Mouse (Mus musculus): ENCODE data around the gene Rnf115.

Rnf115 gene

DNA sequence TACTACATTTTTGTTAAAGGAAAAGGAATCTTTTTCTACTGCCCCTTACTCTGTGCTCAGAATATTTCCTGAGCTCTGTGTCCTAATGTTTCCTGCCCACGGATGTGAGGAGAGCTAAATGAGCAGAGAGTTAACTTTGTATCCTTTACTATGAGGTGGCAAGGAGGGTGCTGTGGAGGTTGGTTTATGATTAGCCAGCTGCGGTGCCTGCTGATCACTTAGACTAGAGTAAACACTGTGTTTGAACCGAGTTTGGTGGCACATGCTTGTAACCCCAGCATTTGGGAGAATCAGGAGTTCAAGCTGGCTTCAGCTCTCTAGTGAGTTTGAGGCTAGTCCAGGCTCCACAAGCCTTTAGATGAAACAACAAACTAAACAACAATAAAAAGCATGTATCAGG lies 49.7 kb downstream of the Rnf115 start:
- no peak for DNase-seq (ENCODE audit: low read depth, low spot score)

DNA sequence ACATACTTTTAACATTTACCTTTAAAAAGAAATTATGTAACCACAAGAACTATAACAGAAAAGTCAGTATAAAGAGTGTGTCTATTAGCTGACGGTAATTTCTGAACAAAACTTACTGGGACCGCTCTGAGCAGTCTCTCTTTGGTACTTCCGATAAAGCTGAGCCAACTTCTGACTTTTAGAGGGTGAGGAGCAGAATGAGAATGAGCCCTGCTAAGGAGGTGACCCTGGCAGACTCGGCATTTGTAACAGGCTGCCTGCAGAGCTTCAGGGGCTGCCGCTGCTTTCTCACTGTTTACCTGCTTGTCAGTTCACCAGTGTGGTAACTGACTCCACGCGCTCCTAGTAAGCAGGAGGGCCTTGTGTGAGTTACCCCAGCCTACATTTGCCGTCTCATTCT lies 54.8 kb downstream of the Rnf115 start:
- no peak for DNase-seq (ENCODE audit: low read depth, low spot score)

DNA sequence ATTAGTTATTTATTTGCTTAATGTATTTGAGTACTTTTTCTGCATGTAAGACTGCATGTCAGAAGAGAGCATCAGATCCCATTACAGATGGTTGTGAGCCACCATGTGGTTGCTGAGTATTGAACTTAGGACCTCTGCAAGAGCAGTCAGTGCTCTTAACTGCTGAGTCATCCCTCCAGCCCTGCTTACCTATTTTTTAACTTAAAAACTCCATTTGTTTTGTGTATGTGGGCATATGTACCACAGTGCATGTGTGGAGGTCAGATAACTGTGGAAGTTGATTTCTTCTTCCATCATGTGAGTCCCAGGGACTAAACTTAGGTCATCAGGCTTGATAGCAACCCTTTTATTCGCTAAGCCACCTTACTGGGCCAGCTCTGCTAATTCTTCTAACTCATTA lies 60.3 kb downstream of the Rnf115 start:
- no peak for DNase-seq (ENCODE audit: low read depth, low spot score)

DNA sequence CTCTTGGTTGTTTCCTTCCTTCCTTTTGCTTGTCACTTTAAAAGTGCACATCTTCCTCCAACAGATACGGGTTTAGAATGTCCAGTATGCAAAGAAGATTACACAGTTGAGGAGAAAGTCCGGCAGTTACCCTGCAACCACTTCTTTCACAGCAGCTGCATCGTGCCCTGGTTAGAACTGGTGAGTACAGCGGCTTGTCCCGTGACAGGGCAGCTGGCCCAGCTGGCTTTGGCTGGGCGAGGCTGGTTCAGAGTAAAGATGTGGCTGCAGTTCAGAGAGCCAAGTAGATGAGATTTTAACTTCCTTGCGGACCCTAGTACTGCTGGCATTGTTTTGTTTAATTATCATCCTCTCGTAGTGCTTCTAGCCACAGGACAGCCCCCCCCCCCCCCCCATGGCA lies 61.0 kb downstream of the Rnf115 start:
- no peak for DNase-seq (ENCODE audit: low read depth, low spot score)

DNA sequence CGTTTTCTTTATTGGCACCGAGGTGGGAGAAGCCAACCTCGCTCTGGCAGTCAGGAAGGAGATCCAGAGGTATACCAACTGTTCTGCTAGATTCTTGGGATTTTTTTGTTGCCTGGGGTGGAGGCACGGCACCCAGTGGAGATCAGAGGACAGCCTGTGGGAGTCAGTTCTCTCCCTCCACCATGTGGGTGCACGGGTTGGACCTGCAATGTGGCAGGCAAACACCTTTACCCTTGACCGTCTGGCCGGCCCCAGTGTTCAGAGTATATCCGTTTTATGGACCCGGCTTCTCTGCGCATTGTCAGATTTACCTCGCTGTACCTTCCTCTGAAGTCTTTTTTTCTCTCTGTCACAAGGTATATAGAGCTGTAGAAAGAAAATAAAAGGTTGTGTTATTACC lies 72.8 kb downstream of the Rnf115 start:
- no peak for DNase-seq (ENCODE audit: low read depth, low spot score)

DNA sequence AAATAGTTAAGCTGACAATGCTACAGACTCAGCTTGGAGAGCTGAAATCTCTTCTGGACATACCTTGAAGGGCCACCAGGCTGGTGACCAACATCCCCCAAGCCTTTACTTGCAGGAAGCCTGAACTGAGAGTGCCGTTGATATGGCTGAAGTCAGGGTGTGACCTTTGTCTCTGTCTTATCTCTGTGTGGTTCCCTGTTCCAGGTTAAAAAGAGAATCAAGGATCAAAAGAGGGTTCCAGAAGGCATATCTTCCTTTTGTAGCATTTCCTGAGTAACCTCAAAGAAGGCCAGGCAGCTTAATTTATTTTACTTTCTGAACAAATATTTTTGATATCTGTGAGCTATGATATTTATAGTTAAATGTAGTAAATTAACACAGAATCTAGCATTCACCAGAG lies 74.8 kb downstream of the Rnf115 start:
- DNase-seq (ENCODE audit: low read depth, low spot score), result no peak

DNA sequence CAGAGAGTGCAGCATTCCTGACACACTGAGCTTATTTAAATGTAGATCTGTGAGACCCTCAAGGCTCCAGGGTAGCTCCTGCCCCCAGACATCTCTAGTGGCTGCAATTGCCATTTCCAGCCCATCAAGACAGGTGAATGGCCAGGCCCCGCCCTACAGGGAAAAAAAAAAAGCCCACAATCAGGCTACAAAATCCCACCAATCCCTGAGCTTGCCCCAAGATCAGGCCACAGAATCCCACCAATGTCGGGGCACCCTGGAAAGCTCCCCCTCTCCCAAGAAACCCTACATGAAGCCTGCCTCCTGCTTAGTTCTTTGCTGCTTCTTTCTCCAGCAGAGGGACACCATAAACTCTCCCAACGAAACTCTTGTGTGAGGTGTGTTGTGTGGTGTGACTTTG lies 80.7 kb downstream of the Rnf115 start:
- DNase-seq (ENCODE audit: low read depth, low spot score), result no peak

DNA sequence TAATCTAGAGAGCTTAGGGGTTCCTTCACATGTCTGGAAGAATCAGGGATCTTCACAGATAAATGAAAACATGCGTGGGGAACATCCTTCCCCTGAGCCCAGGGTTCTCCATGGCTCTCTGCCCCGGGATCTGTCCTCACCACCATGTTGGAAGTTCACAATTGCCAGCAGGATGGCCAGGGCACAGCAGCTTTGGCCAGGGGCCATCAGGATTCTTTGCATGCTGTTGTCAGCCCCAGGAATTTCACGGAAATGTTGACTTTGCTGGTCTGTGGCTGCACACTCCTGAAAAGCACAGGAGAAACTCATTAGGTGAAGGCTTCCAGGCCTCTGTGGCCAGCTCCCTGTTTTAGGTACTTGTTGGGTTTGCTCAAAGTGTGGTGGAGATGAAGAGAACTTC lies 81.2 kb downstream of the Rnf115 start:
- no peak for DNase-seq (ENCODE audit: low read depth, low spot score)

DNA sequence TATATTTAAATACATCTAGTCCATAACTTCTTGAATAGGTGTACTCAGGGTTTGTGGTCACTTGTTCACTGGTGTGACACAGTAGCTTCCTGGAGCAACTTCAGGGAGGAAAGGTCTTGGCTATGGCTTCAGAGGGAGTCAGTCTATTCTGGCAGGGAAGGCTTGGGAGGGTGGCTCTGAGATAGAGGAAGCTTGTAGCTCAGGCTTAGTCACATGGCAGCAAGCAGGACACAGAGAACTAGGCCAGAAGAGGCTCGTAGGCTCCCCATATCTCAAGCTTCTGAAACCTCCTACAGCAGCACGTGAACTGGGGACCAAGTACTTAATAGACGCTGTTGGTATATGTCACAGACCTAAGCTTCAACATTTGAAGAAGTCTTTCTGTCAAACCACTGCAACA lies 83.8 kb downstream of the Rnf115 start:
- DNase-seq (ENCODE audit: low read depth, low spot score), result no peak

DNA sequence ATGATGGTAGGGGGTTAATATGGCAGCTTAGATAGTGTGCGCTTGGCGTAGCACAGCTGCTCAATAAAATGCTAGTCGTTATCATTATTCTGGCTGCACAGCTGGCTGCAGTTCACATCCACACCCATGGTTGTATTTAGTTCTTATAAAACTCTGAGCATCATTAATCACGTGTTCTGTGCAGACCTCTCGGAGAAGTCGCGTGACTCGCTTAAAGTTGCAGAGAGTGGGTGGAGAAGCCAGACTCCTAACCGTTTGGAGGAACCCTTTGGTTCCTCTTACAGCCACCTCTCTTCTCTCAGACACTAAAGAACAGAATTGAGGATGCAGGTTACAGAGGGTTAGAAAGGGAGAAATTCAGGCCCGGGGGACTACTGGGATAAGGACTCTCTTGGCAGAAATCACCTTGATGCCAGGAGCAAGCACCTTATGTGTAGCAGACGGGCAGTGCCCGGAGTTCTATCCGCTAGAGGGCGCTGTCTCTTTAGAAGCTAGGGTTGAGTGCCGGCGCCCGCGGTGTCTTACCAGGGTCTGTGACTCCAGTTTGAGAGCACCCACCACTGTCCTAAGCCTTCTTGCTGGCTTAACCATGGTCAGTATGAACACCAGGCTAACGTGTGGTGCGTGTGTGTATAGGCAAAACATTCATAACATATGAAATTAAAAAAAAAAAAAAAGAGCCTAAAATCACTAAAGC lies 85.1 kb downstream of the Rnf115 start:
- DNase-seq (ENCODE audit: low read depth, low spot score), result no peak

DNA sequence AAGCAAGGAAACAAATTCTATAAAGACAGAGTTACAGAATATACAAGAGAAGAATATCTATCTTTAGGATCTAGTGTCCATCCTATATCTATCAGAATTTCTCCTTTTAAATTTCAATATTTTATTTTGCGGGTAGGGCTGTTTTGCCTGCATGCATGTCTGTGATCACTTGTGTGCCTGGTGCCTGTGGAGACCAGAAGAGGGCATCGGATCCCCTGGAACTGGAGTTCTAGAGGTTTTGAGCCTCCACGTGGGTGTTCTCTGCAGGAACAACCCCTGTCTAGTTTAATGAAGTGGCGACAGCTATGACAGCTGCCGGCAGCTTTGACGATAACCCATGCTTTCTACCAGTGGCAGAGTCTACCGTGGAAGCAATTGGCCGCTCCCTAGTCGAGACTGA lies 85.6 kb downstream of the Rnf115 start:
- no peak for DNase-seq (ENCODE audit: low read depth, low spot score)

DNA sequence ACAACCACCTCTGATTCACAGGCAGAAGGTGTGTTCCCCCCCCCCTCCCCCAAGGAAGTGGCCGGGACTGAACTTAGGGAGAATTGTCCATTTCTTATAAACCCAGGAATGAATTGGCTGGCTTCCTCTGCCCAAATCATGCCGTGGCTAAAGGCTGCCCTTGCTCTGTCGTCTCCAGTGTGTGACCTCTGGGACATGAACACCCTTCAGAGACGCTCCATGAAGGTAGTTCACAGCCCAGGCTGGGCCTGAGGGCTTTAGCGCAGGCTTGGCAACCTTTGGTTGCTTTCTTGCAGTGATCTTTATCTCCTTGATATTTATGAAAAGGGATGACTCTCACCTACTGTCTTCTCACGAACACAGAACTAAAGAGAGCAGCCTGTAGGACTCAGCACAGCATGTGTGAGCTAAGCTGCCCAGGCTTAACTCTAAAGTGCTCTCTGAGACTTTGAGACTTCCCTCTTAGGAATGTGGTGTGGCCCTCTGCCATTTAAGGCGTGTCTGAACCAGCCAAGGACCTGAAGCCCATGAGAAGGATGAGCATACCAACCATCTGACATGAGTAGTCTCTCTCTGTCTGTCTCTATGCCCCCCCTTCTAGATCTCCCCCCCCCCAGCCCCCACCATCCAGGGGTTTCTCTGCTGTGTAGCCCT lies 86.3 kb downstream of the Rnf115 start:
- DNase-seq (ENCODE audit: low read depth, low spot score), result no peak

DNA sequence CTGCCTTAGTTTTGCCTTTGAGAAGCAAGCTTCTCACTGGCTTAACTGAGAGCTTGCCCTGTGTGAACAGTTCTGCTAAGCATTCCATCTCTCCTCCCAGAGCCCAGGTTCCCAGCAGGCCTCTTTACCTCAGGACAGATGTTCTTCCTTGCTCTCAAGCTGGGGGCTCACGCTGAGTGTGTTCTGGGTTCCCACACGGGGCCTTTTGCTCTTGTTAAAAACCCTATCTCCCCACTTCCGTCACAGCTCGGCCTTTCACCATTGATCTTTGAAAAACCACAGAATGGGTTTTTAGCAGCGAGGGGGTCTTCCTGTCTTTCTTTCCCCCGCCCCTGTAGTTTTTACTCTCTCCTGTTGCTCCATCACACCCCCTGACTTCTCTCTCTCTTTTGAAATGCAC lies 86.9 kb downstream of the Rnf115 start:
- DNase-seq (ENCODE audit: low read depth, low spot score), result no peak

DNA sequence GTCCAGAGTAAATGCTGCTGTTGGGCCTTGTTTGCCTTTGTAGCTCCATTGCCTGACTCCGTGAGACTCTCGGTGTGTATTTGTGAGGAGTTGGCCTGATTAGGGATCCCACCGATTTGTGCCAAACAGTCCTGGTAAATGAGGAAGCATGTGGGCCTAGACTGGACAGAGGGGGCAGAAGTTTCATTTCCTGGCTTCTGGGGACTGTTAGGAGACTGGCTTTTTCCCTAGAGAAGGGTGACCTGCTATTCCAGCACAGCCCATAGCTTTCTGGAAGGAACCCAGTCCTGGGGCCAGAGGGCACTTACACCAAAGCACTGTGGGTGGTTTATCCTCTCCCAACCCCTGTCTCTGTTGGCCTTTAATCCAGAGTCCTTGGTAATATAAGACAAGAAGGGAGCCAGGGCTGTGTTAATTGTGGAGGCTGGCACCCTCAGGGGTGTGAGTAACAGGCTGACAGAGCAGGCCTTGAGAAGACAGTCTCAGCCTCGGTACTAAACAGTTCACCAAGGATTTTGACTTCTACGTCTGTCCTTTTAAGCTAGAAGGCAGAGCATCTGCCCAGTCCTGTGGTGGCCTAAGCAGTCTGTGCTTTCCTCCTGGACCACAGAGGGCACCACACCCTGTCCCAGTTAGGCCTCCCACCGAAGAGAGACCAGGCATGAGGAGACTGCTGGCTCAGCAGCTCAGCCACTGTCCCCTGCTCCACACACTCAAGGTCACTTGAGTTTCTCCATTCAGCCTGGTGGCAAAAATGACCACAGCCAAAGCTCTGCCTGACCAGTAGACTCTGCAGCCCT lies 92.9 kb downstream of the Rnf115 start:
- DNase-seq (ENCODE audit: low read depth, low spot score), result no peak

DNA sequence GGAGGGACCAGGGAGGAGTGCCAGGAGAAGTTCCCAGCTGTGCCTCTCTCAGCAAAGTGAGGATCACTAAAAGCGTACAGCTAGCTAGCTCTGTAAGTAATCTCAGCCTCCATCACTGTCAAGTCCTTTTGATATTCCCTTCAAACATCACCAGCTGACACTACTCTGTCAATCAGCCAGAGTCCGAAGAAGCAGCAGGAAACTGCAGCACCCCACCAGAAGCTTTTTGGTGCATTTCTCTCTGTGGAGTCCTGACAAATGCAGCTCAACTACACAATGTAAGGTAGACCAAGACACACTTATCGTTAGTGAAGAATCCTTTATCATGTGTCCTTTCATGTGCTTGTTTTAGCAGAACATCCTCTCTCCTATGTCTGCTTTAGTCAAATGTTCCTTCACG lies 94.1 kb downstream of the Rnf115 start:
- no peak for DNase-seq (ENCODE audit: low read depth, low spot score)

DNA sequence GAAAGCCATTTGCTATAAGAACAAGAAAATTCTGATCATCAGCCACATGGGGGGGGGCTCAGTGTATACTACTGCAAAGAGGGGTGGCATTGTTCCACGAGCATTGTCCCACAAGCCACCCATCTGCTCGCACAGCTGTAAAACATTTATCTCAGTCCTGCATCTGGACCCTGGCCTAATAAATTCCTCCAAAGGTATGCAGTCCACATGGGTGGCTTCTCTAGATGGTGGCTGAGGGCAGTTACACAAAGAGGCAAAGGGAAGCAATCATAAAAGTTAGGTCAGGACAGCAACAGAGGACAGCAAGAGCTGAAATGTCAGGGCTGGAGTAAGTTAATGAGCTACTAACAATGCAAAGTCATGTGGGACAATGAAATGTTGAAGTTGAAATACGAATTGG lies 96.2 kb downstream of the Rnf115 start:
- DNase-seq (ENCODE audit: low read depth, low spot score), result no peak

DNA sequence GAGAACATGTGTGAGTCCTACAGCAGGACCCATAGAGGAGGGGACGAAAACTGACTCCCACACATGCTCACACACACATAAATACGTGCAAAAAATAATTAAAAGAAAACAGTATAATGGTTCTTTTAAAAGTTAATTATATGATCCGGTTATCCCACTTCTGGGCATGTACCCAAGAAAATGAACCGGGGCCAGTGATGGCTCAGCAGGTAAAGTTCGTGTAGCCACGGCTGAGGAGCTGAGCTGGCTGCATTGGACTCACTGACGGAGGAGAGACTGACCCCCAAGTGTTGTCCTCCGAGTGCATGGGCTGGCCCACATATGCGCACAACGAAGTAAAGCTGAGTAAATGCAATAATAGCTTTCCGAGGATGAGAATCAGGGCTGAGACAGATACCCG lies 97.2 kb downstream of the Rnf115 start:
- DNase-seq (ENCODE audit: low read depth, low spot score), result no peak

DNA sequence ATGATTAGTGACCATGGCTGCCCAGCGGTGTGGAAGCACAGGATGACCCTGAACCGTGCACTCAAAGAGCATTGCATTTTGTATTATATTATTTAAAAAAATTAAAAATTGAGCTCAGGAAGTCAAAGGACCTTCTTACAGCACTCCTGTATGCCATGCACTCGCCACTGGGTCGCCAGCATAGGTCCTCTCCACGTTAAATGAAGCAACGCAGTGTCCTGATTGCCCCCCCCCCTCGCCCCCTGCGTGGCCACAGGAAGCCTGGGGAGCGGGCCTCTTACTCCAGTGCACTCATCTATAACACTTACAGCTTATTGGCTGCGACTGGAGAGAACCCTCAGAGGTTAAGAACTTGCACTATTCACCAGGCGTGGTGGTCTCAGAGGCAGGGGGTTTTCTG lies 97.8 kb downstream of the Rnf115 start:
- DNase-seq (ENCODE audit: low read depth, low spot score), result no peak

DNA sequence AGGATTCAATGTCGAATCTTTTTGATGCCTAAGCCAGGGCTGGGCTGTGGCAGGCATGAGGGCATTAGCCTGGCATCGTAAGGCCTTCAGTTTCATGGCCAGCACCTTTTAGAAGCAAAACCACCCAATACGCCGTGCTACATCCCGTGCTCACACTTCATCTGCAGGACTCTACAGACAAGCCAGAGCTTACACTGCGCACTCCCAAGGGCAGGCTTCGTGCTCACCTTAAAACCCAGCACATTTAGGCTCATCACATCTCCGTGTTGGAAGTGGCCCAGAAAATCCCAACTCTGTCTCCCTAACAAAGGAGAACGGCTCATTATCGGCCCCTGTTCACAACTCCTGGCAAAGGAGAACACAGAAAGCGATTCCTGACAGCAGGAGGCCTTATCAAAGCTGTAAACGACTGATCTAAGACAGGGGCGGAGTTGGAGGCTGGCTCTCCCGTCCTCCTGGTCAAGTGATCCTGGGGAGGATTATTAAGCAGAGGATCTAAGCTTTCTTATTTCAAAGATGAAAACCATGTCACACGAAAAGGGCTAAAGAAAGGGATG lies 100.9 kb downstream of the Rnf115 start:
- DNase-seq (ENCODE audit: low read depth, low spot score), result no peak

DNA sequence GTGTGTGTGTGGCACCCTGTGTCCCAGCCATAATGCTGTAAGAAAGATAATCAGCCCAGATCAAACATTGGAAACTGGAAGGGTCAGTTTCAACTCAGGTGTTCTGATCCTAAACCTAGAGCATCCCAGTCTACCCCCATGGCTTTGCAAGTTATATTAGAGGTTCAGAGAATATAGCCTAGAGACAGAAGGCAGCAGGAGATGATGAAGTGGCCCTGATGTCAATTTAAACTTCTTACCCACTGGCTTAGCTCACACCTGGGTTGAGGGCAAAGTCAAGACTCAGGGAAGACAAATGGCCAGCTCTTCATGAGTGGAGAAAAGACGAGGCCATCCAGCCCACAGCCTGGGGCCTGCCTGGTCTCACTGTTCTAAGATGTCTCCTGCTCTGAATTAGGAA lies 101.5 kb downstream of the Rnf115 start, which contains the start of the genes Pdzk1 and Cd160:
Gene Pdzk1 (plus strand): TSS at position 301 of the 400 bp plus-strand sequence.
Gene Cd160 (minus strand): TSS at position 368 of the 400 bp plus-strand sequence.
- DNase-seq (ENCODE audit: low read depth, low spot score), result no peak

DNA sequence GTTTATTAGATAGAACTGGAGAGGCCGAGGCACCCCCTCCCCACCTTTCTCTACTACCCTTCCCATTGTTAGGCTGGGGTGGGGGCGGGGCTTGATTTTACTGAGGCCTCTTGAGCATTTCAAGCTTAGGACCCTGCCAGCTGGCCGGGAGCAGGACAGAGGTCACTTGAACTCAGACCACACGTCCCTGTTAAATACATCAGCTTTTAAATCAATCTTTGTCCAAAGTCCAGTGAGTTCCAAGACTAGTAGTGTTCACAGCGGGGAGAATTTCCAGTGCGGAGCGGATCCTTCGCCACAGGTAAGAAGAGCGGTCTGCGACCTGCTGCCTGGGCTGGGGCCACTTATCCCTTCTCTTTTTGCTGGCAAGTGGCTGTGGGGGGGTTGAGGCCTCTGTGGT lies 102.4 kb downstream of the Rnf115 start:
- DNase-seq (ENCODE audit: low read depth, low spot score), result no peak

DNA sequence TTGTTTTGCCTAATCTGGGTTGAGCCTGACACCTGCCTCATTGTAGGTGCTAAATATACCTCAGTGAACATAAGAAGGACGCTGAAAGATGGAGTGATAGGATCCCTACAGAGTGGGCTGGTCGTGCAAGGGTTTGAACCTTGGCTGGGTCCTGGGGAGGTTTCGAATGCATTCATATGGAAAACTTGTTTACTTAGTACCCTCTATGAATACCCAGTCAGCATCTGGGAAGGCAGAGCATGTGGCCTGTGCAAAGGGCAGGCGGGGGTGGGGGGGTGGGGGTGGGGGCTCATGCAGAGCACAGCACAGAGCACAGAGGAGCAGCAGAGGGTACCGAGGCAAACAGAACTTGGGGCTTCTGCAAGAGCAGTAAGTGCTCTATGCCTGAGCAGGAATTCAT lies 105.5 kb downstream of the Rnf115 start:
- no peak for DNase-seq (ENCODE audit: low read depth, low spot score)
